Comparison of ENCODE assay signal across 7 mouse cellular contexts in genomic region chr17:24206451-24207351, GRCm38 (mm10). TPM values are rescaled to one million over a fixed set of nuclear protein-coding genes. Genes with fewer than 3 reads are reported as not detected.
A peak's percentile ranks its signal among the peaks of the same experiment; 100 is the strongest.
DNase-seq lines count a peak whose midpoint lies in the region; ATAC-seq and TF ChIP-seq lines count a peak whose summit lies in the region.

No protein-coding gene starts in this region.

- peak; percentile 37 for ATAC-seq in G1E (ENCODE audit: extremely low read depth, insufficient number of reproducible peaks, low FRiP score, poor library complexity, severe bottlenecking)
- ATAC-seq in forebrain, embryonic 11.5 days (replicated peaks; ENCODE audit: low FRiP score): peak; percentile 11; the same call in 1 of the 2 replicates
- peak; percentile 28 for ATAC-seq in hindbrain, embryonic 13.5 days (ENCODE audit: low FRiP score)

- H3K4me3 ChIP-seq in G1E (ENCODE audit: low read depth, low read length): peak overlapping the region; percentile 97
- peak overlapping the region; percentile 58 for H3K4me3 ChIP-seq in brown adipose tissue, adult 24 weeks (ENCODE audit: insufficient read depth, low read depth, low read length)
- H3K4me3 ChIP-seq in forebrain, embryonic 11.5 days (ENCODE audit: low read depth, low read length): peak overlapping the region; percentile 62
- H3K4me3 ChIP-seq in hindbrain, embryonic 13.5 days: peak overlapping the region; percentile 75

- peaks cover 94% of the 10 kb centered on the region for H3K4me1 ChIP-seq in G1E (ENCODE audit: insufficient read depth, low read depth, low read length)
- H3K4me1 ChIP-seq in brown adipose tissue, adult 24 weeks (ENCODE audit: control insufficient read depth, insufficient read depth, insufficient read length, low read length): peaks cover 16% of the 10 kb centered on the region
- H3K4me1 ChIP-seq in forebrain, embryonic 11.5 days (replicated peaks; ENCODE audit: control insufficient read depth, insufficient read depth, low read length): peaks cover 39% of the 10 kb centered on the region
- peaks cover 90% of the 10 kb centered on the region for H3K4me1 ChIP-seq in hindbrain, embryonic 13.5 days (replicated peaks)

- no peak overlapping the region for H3K27ac ChIP-seq in brown adipose tissue, adult 24 weeks (replicated peaks; ENCODE audit: low read depth, low read length)
- no peak overlapping the region for H3K27ac ChIP-seq in forebrain, embryonic 11.5 days (ENCODE audit: low read depth, low read length)
- H3K27ac ChIP-seq in hindbrain, embryonic 13.5 days: peak overlapping the region; percentile 89

- H3K9ac ChIP-seq in forebrain, embryonic 11.5 days (ENCODE audit: low read length): peak overlapping the region; percentile 70
- peak overlapping the region; percentile 87 for H3K9ac ChIP-seq in hindbrain, embryonic 13.5 days

- H3K27me3 ChIP-seq in G1E (ENCODE audit: insufficient read depth, low read length): no peaks in the 10 kb centered on the region
- H3K27me3 ChIP-seq in forebrain, embryonic 11.5 days (ENCODE audit: control insufficient read depth, insufficient read depth, low read length): peaks cover 23% of the 10 kb centered on the region
- peaks cover 32% of the 10 kb centered on the region for H3K27me3 ChIP-seq in hindbrain, embryonic 13.5 days

- no peaks in the 10 kb centered on the region for H3K9me3 ChIP-seq in G1E (replicated peaks)
- H3K9me3 ChIP-seq in forebrain, embryonic 11.5 days (ENCODE audit: control insufficient read depth, low read length): no peaks in the 10 kb centered on the region
- H3K9me3 ChIP-seq in hindbrain, embryonic 13.5 days: no peaks in the 10 kb centered on the region

- H3K36me3 ChIP-seq in G1E (replicated peaks): peaks cover 30% of the 10 kb centered on the region
- no peaks in the 10 kb centered on the region for H3K36me3 ChIP-seq in forebrain, embryonic 11.5 days (ENCODE audit: control insufficient read depth, insufficient read depth, low read length)
- no peaks in the 10 kb centered on the region for H3K36me3 ChIP-seq in hindbrain, embryonic 13.5 days

- 6% methylated on average over 62 of the region's 62 CpGs for WGBS in forebrain, embryonic 11.5 days
- WGBS in hindbrain, embryonic 13.5 days: 6% methylated on average over 62 of the region's 62 CpGs

- no peak for TF ChIP-seq CTCF in G1E (IDR thresholded peaks at IDR 0.05; ENCODE audit: low read depth, low read length)

- peak overlapping the region; percentile 95 for H3K4me2 ChIP-seq in forebrain, embryonic 11.5 days (ENCODE audit: low read depth, low read length, severe bottlenecking)
- H3K4me2 ChIP-seq in hindbrain, embryonic 13.5 days: peak overlapping the region; percentile 92

- DNase-seq in G1E (ENCODE audit: low spot score): peak; percentile 78
- DNase-seq in forebrain, embryonic 11.5 days (ENCODE audit: low spot score): peak; percentile 81
- DNase-seq in left cerebral cortex, adult 18-20 months (ENCODE audit: low spot score in 2 of 2): peak; percentile 71 to 83
- peak; percentile 64 to 72 for DNase-seq in lung, postnatal 4 days
- peak; percentile 78 to 79 for DNase-seq in right cerebral cortex, postnatal 36 days (ENCODE audit: low spot score in 2 of 2)

RNA-seq across cellular contexts. Expression of gene Tbc1d24, which starts 1.3 kb away (rescaled TPM):
- total RNA-seq in G1E (2014; fragmentation: Nextera tagmentation) (94.0 and 120 TPM in 2 replicates), G1E (2017) (57.9 and 59.1 TPM in 2 replicates)
- polyA plus RNA-seq in G1E (2012): 14.6 and 23.4 TPM in 2 replicates
- 2.7 and 7.0 TPM in 2 replicates for polyA plus RNA-seq in brown adipose tissue, adult 24 weeks (2012; ENCODE audit: insufficient read depth, insufficient read length, missing spikeins)
- polyA plus RNA-seq in forebrain, embryonic 11.5 days (2014; fragmentation: Nextera tagmentation; extraction: Ambion mirVana): 8.3 and 8.4 TPM in 2 replicates
- polyA plus RNA-seq in hindbrain, embryonic 13.5 days (2015; fragmentation: Nextera tagmentation; extraction: Ambion mirVana): 24.4 and 25.5 TPM in 2 replicates
- total RNA-seq in left cerebral cortex, adult 18-20 months (2021): 10 to 100 TPM; 62.8 to 66.6 TPM

RNA-seq across cellular contexts. Expression of gene Ntn3, which starts 2.6 kb away (rescaled TPM):
- 3.8 and 3.9 TPM in 2 replicates for total RNA-seq in G1E (2014; fragmentation: Nextera tagmentation)
- 1.5 and 2.1 TPM in 2 replicates for total RNA-seq in G1E (2017)
- 1.6 and 1.8 TPM in 2 replicates for polyA plus RNA-seq in G1E (2012)
- 0.52 and 1.6 TPM in 2 replicates for polyA plus RNA-seq in brown adipose tissue, adult 24 weeks (2012; ENCODE audit: insufficient read depth, insufficient read length, missing spikeins)
- polyA plus RNA-seq in forebrain, embryonic 11.5 days (2014; fragmentation: Nextera tagmentation; extraction: Ambion mirVana): 3.8 and 4.9 TPM in 2 replicates
- 4.2 and 5.2 TPM in 2 replicates for polyA plus RNA-seq in hindbrain, embryonic 13.5 days (2015; fragmentation: Nextera tagmentation; extraction: Ambion mirVana)
- total RNA-seq in left cerebral cortex, adult 18-20 months (2021): 1 to 10 TPM; 8.1 to 8.5 TPM

RNA-seq across cellular contexts. Expression of gene Tedc2, which starts 13.9 kb away (rescaled TPM):
- total RNA-seq in G1E (2014; fragmentation: Nextera tagmentation) (22.8 and 41.7 TPM in 2 replicates), G1E (2017) (38.3 and 46.5 TPM in 2 replicates)
- 47.0 and 55.1 TPM in 2 replicates for polyA plus RNA-seq in G1E (2012)
- polyA plus RNA-seq in brown adipose tissue, adult 24 weeks (2012; ENCODE audit: insufficient read depth, insufficient read length, missing spikeins): 2.2 and 4.2 TPM in 2 replicates
- polyA plus RNA-seq in forebrain, embryonic 11.5 days (2014; fragmentation: Nextera tagmentation; extraction: Ambion mirVana): 17.7 and 19.2 TPM in 2 replicates
- 11.8 and 12.8 TPM in 2 replicates for polyA plus RNA-seq in hindbrain, embryonic 13.5 days (2015; fragmentation: Nextera tagmentation; extraction: Ambion mirVana)
- total RNA-seq in left cerebral cortex, adult 18-20 months (2021): 10 to 100 TPM in 1 of 2 experiments, 1 to 10 TPM in 1; 9.0 to 10.4 TPM

RNA-seq across cellular contexts. Expression of gene Atp6v0c, which starts 37.2 kb away (rescaled TPM):
- total RNA-seq in G1E (2014; fragmentation: Nextera tagmentation) (126 and 189 TPM in 2 replicates), G1E (2017) (61.1 and 65.5 TPM in 2 replicates)
- polyA plus RNA-seq in G1E (2012): 209 and 285 TPM in 2 replicates
- polyA plus RNA-seq in brown adipose tissue, adult 24 weeks (2012; ENCODE audit: insufficient read depth, insufficient read length, missing spikeins): 241 and 250 TPM in 2 replicates
- polyA plus RNA-seq in forebrain, embryonic 11.5 days (2014; fragmentation: Nextera tagmentation; extraction: Ambion mirVana): 394 and 453 TPM in 2 replicates
- polyA plus RNA-seq in hindbrain, embryonic 13.5 days (2015; fragmentation: Nextera tagmentation; extraction: Ambion mirVana): 1,028 and 1,039 TPM in 2 replicates
- 1,000 to 10,000 TPM; 1,209 to 1,218 TPM for total RNA-seq in left cerebral cortex, adult 18-20 months (2021)

RNA-seq across cellular contexts. Expression of gene Amdhd2, which starts 43.1 kb away (rescaled TPM):
- total RNA-seq in G1E (2014; fragmentation: Nextera tagmentation): 7.2 and 18.7 TPM in 2 replicates
- 60.2 and 66.4 TPM in 2 replicates for total RNA-seq in G1E (2017)
- 44.1 and 45.3 TPM in 2 replicates for polyA plus RNA-seq in G1E (2012)
- polyA plus RNA-seq in brown adipose tissue, adult 24 weeks (2012; ENCODE audit: insufficient read depth, insufficient read length, missing spikeins): 13.4 and 16.2 TPM in 2 replicates
- polyA plus RNA-seq in forebrain, embryonic 11.5 days (2014; fragmentation: Nextera tagmentation; extraction: Ambion mirVana): 29.5 and 34.7 TPM in 2 replicates
- polyA plus RNA-seq in hindbrain, embryonic 13.5 days (2015; fragmentation: Nextera tagmentation; extraction: Ambion mirVana): 36.8 and 37.4 TPM in 2 replicates
- 10 to 100 TPM; 27.3 to 38.0 TPM for total RNA-seq in left cerebral cortex, adult 18-20 months (2021)
